Mouse (Mus musculus) olfactory bulb, adult 2 months (tissue): ENCODE data around the gene Hvcn1.

Experiments
- CTCF ChIP-seq: fragments of 200-500 bp; IDR thresholded peaks from 2 replicates; pipeline ENCODE4 v1.5.1; 2012; ENCODE audit warnings: low read depth, mild to moderate bottlenecking, low read length, moderate library complexity; ENCODE audit not compliant: insufficient read depth
- POLR2A ChIP-seq: fragments of 200-500 bp; IDR thresholded peaks from 2 replicates; pipeline ENCODE4 v1.6.1; 2012; ENCODE audit warnings: mild to moderate bottlenecking, low read depth, low read length, moderate library complexity; ENCODE audit not compliant: insufficient read depth

DNA sequence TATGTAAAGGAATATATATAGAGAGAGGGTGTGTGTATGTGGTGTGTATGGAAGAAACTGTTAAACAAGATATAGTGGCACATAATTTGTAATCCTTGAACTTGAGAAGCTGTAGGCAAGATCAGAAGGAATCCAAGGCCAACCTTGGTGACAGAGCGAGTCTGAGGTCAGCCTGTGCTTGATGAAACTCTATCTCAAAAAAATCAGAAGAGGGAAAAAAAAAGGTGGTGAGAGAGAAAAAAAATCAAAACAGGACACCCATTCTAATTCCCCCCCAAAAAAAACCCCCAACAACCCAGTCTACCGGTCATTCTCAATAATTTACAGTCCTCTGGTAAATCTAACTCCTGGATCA lies 77.2 kb downstream of the Hvcn1 start:
- no peak for TF ChIP-seq POLR2A
- TF ChIP-seq CTCF: no peak
